Mouse (Mus musculus): ENCODE data around the gene Stk16.

- no peak for TF ChIP-seq CTCF (IDR thresholded peaks at IDR 0.05; ENCODE audit: low read depth, low read length)
- no peak for TF ChIP-seq POLR2AphosphoS5 (IDR thresholded peaks at IDR 0.05; ENCODE audit: insufficient replicate concordance, low read depth, low read length)
- TF ChIP-seq GATA1 (IDR thresholded peaks at IDR 0.05; ENCODE audit: borderline replicate concordance, low read length), result no peak
- no peak for TF ChIP-seq TAL1 (conservative IDR thresholded peaks at IDR 0.05; ENCODE audit: low read depth, low read length)
These were observed 34.2 kb downstream of the Stk16 start for GRCm38 (mm10) chr1:75244836-75245235.

Measured in G1E (cell line).